Mouse (Mus musculus) mouse embryonic stem cell (cell line): ENCODE data around the gene Wdr95.

Experiments used
- in situ Hi-C, 2 experiments: fragments of 300-500 bp; cut with MboI; formaldehyde crosslinking; loops; 1 replicate in 1 of 2; 3 replicates in 1 of 2; pipeline ENCODE4 v1.14.3; 2019 to 2020; ENCODE audit warnings: low sequenced_read_pairs in 2 of 2, low pct_unique_long_range_greater_than_20kb in 1 of 2, mixed read lengths in 1 of 2; ENCODE audit not compliant: unreplicated experiment in 1 of 2

Gene Wdr95

DNA sequence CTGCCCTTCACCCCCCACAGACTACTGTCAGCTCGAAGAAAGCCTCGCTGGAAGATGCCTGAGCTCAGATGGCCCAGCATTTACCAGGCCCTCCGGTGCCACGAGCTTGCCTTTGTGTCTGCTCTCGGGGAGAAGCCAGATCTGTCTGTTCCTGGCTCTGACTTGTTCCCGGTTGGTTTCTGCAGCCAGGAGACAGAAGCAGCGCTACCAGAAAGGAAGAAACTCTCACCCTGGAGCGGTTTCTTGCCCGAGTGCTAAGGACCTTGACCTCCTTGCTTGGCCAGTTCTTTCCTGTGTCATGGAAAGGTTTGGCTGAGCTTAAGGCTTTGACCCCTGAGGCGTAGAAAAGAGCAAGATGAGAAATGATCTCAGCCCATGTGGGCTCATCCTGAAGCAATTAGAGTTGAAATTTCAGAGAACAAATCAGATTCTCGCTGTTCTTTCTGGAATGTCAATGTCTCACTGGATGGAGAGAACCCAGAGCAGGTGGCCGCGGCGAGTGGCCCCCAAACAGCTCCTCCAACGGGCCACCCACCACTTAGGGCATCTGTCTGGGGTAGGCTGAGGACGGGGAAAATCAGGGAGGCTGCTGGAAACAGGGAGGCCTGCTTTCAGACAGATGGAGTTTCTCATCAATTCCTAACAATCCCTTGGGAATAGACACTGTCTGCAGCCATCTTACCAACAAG, 83.1 kb downstream of the Wdr95 start:
- in situ Hi-C loops: no loop called here

DNA sequence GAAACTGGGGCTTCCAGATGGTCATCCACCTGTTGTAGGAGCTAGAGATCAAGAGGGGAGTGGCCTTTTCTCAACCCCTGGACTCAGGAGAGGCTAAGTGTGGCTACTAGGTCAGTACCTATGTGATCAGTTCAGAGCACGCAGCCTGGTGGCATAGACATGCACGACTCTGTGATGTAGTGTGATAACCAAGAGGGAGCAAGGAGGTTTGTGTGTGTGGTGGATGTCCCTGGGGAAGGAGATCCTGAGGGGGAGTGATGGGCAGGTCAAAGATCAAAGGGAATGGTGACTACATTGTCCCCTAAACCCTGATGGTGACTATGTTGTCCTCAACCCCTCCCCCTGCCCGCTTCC, 83.7 kb downstream of the Wdr95 start:
- in situ Hi-C loops: no loop called here

- in situ Hi-C loops: no loop called here
Observed at GRCm38 (mm10) chr5:149612740-149613139, 84.3 kb downstream of the Wdr95 start.

GRCm38 (mm10) chr5:149616138-149616537, 87.7 kb downstream of the Wdr95 start:
- in situ Hi-C loops: no loop called here

DNA sequence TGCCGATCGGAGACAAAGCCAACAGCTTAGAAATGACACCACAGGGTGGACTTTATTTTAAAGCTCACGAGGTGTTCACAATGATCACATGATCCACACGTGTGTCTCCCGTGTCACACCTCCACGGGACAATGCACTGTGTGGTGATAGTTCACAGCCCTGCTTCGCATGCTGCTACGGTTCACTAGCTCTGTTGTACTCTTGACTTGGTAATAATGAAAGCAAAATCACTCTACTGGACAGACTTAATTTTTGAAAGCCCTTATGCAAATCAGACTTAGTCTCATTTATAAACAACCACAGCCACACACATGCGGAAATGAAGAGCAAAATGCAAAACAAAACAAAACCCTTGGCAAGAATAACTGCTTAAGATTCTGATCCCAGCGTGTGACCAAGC, 88.3 kb downstream of the Wdr95 start:
- in situ Hi-C loops: no loop called here

DNA sequence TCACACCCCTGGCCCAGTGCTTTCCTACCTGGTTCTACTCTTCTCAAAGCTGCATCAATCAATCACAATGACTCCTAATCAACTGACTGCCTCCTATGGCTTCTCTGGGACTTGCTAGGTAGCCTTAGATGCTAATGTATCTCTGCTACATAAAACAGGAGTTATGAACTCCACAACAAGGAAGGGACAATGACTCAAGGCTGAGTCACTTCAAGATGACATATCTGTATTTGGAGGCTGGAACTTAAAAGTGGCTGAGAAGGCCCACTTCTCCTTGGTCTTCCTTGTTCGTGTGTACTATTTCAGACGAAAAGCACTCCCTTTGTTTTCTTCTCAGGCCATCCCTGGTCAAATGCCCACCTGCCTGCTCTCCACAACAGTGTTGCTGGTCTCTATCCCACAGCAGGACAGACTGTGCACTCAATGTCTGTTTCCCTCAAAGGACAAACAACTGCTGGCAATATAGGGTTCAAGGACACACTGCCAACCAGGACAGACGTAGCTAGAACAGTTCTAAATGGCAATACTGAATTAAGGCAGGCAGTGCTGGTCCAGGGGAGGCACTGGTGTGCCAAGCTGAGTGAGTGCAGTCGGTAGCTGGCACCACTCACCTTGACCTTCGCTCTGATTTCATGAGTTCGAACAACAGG, 89.4 kb downstream of the Wdr95 start:
- in situ Hi-C loops: no loop called here

GRCm38 (mm10) chr5:149622152-149622551, 93.7 kb downstream of the Wdr95 start:
- in situ Hi-C loops: no loop called here

- in situ Hi-C loops: no loop called here
Observed at GRCm38 (mm10) chr5:149622644-149623043, 94.2 kb downstream of the Wdr95 start.

DNA sequence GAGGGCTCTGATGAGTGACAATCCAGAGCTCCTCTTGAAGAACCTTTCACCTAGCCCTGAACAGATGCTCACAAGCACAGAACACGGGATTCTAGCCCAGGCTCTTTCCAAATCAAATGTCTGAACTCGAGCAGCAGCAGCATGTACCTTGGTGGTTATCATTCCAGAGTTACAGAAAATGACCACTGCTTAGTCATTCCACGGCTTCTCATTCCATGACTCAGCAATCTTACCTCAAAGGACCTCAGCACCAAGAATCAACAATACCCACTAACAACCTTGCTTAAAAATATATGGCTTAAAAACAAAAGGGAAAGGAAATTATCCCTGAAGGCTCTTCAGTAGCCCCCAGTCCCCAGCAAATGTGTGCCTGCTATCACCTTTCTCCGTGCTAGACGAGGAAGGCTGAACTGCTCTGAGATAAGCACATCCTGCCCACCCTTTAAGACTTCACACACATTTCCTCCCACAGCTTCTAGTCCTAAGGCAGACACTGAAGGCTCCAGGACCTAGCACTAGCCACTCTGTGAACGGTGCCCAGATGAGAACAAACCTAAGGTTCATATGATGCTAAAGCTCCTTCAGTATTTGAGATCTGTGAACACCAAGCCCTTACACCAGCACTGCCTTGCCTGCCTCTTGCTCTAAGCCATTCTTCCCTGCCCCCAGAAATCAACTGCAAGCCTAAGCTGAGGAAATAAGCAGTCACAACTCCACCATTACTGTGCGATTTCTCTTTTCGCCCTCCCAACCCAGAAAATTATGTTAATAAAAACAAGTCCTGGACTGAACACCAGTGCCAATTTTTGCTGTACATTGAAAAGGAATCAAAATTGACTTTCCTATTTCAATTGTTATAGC, 95.6 kb downstream of the Wdr95 start:
- in situ Hi-C loops: no loop called here

GRCm38 (mm10) chr5:149625547-149625946, 97.1 kb downstream of the Wdr95 start:
- in situ Hi-C loops: no loop called here

- in situ Hi-C loops: no loop called here
Observed at GRCm38 (mm10) chr5:149634409-149635035, 106.0 kb downstream of the Wdr95 start.

DNA sequence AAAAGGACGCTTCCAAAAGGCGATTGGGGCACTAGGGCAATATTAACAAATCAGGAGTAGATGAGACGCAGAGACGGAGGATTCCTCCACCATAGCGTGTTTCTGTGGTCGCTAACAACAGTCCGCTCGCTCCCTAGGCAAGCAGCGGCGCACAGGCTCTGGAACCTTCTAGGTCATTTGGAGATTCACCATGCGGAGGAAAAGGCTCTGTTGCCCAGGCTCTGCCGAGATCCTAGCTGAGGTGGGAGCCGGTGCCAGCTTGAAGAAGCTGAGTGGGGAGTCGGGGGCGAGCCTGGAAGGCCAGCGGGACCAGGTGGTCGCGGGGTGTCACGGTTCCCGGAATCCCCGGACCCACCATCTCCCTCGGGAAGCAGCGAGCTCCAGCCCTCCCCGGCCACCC, 107.1 kb downstream of the Wdr95 start:
- in situ Hi-C loops: no loop called here

DNA sequence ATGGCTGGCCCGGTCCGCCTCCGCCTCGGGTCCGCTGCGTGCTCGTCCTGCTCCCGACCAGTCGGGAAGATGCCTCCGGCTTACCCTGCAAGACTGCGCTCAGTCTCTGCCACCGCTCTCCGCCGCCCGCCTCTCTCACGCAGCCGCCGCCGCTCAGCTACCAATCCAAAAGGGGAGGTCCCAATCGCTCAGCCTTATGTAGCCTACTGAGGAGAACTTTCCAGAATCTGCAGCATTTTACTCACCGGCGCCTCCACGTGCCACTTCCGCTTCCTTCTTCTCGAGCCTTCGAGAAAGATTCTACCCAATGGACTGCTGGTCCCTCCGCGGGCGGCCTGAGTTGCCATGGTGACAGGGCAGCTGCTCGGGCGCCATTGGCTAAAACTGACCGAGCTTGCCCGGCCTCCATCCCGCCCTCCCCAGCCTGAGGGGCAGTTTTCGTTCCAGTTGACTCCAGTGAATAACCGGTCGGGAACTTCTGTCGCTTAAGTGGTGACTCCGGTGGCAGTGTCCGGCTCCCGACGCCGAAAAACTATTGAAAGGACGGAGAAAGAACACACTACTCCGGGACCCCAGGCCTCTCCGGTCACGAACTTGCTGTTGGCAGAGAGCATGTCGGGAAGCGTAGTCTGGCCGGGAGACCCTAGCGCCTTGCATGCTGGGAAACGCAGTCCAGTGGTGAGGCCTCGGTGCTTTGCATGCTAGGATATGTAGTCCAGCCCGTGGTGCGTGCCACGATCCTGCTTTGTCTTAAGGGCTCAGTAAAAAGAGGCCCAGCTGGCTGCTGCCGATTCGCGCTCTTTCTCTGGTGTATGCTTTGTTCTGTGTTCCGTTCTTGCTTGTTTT, 107.8 kb downstream of the Wdr95 start, which contains the start of gene Hsph1:
Gene Hsph1, minus strand, starts transcription at position 302 of the 846 bp plus-strand sequence.
- in situ Hi-C loops: no loop called here

DNA sequence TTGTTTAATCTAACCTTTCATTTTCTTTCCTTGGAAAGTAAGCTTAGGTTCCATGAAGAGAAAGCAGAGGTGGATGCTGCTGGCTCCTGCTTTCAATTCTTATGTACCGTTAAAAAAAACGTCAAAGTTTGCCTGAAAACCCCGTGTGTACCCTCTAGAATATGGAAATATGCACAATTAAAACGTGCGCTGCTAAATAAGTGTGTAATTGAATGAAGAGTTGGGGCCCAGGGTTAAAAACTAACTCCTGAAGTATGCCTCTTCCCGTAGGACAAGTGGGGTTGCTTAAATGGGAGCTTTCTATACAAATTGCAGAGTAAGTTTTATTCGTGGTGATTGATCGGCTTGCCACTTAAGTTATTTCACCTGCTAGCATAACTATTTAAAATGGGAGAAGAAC, 108.8 kb downstream of the Wdr95 start:
- in situ Hi-C loops: no loop called here

- in situ Hi-C loops: no loop called here
Observed at GRCm38 (mm10) chr5:149641277-149641892, 112.9 kb downstream of the Wdr95 start.

- in situ Hi-C loops: no loop called here
Observed at GRCm38 (mm10) chr5:149642366-149642765, 113.9 kb downstream of the Wdr95 start.

- in situ Hi-C loops: no loop called here
Observed at GRCm38 (mm10) chr5:149642783-149643509, 114.5 kb downstream of the Wdr95 start.
